Mouse (Mus musculus) kidney, adult 18-20 months (tissue): ENCODE data around the gene Dlg4.
"Not testable (repeated sequence)": the region's sequence is repeated elsewhere in the genome, so short reads cannot be mapped to it uniquely, and the experiment has no call there.

Experiments
- DNase-seq: peaks from one replicate; pipeline ENCODE4 v3.0.0; 2021

Dlg4 gene

DNA sequence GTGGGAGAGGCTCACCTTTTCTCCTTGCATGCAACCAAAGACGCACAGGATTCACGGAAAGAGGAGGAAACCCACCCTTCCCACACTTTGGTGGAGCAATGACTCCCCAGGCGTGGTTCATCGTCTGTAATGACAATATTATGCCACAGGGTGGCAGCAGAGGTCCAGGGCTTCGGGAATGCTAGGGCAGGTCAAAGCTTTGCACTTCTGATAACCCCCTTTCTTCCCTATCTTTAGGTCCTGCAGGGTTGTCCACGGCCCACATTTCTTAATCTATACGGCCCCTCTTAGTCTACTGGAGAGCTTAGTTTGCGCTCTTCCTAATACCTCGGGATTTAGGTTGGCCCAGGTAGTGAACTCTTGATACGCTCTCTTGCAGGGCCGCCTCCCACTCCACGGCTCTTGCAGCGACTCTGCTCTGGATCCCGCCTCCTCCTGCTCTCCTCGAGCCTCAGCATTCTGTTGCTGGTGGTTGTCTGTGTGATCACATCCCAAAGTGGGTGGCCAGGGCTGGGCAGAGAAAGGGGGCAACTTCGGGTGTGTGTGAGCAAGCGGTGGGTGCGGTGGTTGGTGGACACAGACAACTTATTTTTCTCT, 39.0 kb downstream of the Dlg4 start:
- DNase-seq: peak; percentile 79

DNA sequence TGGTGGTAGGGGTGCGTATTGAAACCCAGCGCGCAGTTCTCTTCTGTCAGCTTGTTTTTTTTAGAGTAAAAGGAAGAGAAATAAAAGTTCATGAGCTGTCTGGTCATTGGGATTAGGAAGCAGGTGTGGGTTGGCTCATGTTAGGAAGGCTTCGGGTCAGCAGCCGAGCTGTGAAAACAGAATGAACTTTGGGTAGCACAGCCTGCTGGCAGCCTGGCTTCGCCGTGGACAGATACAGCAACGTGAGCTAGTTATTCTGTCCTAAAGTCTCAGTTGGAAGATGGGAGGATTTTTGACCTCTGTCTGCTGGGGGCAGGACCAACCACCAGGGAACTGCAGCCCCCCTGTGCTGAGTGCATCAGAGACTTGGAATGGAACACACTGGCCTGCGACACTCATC, 41.1 kb downstream of the Dlg4 start:
- DNase-seq: peak; percentile 47

DNA sequence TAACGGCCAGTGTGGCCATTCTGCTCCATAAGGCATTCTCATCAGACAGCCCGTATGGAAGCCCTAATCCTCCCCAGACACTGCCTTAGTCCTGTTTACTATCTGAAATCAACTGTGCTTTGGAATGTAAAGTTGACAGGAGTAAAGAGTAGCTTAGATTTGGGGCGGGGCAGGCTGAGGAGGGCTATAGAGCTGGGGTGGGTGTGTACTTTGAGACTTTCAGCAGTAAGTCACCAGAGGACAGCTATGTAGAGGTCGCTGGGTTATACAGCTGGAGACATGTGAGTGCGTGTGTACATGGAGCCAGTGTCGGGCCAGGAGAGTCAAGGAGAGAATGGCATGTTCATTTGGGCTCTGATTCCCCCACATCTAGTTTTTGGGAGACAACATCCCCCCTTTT, 43.2 kb downstream of the Dlg4 start:
- DNase-seq: no peak

- no peak for DNase-seq
Observed at GRCm38 (mm10) chr11:70063053-70063452, 46.3 kb downstream of the Dlg4 start.

- DNase-seq: no peak
Observed at GRCm38 (mm10) chr11:70066701-70067100, 50.0 kb downstream of the Dlg4 start.

DNA sequence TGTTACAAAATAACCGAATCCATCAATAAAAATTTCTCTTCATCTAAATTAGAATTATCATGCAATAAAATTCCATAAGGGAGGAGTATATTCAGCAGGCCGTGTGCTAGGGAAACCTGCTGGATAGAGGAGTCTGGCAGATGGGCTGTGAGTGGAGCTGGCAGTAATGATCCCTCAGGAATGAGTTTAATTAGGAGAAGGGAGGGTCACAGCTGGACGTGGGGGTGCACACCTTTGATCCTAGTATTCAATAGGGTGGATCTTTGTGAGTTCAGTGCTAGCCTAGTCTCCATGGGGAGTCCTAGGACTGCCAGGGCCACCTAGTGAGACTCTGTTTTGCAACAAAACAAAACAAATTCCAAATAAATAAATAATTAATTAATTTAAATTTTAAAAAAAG, 51.5 kb downstream of the Dlg4 start:
- no peak for DNase-seq

DNA sequence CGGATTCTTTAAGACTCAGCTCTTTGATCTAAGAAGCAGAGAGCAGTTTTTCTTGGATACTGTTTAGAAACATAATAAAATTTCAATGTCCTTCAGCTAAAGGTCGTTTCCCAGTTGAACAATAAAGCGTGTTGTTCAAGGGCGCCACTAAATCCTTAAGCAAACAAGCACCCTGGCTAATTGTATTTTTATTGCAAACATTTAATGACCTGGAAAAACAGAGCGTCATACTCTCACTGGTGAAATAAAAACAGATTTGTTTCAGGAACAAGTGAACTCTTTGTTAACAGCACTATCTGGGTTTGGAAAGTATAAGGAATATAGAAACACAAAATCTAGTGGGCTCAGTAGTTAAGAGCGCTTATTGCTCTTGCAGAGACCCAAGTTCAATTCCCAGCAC, 53.3 kb downstream of the Dlg4 start:
- DNase-seq: no peak

DNA sequence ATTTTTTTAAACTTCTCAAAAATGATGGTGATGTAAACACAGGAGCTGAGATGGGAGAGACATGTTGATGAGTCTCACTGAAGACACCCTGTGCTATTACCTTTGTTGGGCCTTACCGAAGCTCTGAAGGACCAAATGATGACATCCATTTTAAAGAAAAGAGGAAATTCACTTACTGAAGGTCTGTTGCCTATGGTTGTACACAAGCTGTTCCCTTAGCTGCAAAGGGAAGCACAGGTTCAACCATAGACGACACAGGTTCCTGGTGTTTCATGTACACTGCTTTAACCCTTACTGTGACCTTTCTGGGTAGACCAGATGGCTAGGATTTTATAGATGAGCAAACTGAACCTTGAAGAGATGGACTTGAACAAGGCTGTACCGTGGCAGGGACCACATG, 53.9 kb downstream of the Dlg4 start:
- not testable (repeated sequence) for DNase-seq

- DNase-seq: peak; percentile 85
Observed at GRCm38 (mm10) chr11:70074379-70075071, 57.8 kb downstream of the Dlg4 start.

DNA sequence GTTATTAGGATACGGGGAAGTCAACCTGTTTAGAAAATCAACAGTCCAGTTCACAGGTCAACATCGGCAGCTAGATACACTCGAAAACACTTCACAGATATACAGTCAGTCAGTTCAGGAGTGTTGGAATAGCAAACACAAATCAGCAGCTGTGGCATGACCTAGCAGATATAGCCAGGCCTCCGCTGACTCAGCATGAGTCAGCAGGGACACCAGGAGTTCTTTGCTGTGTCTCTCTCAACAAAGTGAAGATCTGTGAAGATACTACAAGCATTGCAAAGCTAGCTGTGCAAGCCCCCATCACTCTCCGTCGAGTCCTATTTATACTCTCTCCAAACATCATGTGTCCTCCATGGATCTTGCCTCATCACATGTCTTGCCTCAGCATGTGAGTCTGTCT, 58.8 kb downstream of the Dlg4 start:
- DNase-seq: no peak

DNA sequence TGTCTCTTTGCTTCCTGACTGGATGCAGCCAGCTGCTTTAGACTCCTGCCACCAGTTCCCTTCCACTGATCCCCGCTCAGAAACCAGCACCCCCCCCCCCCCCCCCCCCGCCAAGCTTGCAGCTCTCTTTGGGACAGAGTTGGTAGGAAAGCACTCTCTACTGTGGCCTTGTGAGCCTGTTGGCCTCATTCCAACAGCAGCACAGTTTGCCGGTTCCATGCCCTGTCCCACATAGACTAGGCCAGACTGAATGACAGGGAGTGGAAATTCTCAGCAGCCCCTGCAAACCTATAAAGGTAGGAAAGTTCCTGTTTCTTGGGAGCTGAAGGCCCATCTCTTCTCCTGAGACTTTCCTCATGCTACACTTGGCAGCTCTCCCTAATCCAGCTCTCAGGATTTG, 60.7 kb downstream of the Dlg4 start:
- DNase-seq: no peak

- no peak for DNase-seq
Observed at GRCm38 (mm10) chr11:70079175-70079574, 62.4 kb downstream of the Dlg4 start.

- DNase-seq: peak; percentile 46
Observed at GRCm38 (mm10) chr11:70079928-70080327, 63.2 kb downstream of the Dlg4 start.

- no peak for DNase-seq
Observed at GRCm38 (mm10) chr11:70080803-70081590, 64.3 kb downstream of the Dlg4 start.

GRCm38 (mm10) chr11:70084563-70084962, 67.8 kb downstream of the Dlg4 start:
- no peak for DNase-seq

DNA sequence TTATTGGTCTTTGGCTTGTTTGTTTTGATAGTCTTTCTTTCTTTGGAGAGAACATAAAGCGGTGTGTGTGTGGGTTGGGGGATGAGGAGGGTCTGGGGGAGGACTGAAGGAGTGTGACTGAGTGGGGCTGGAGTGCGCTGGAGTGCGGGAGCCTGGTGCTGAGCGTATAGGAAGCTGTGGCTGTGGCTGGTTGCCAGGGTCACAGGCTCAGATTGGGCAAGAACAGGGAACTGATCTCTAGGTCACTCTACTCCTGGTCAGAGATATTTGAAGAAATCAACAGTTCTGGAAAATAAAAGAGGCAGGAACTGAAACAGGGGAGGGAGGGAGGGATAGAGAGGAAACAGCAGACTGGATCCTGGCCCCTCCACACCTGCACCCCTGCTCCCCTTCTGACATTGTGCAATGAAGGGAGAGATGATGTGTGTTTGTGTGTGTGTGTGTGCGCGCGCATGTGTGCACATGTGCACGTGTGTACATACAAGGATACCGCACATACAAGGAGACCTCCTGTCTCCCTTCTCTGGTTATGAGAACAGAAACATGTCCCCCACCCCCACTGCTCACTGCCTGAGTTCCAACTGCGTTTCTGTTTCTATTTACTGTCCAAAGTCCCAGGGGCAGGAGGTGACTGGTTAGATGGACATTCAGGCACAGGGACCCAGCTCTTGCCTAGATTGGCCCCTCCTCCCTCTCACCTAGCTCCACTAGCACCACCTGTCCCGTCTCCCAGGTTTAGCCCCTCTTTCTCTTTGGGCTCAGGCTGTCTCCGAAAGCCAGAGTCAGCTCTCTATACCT, 75.4 kb downstream of the Dlg4 start, which contains the start of gene Asgr2:
Gene Asgr2 (plus strand): TSS at position 659 of the 798 bp plus-strand sequence.
- DNase-seq: no peak
